Mouse (Mus musculus) cerebellum, adult 2 months (tissue): ENCODE results near the gene Vamp5. TPM values are rescaled to one million over a fixed set of nuclear protein-coding genes. Genes with fewer than 3 reads are reported as not detected.
A peak's percentile ranks its signal among the peaks of the same experiment; 100 is the strongest.

Source experiments
- DNase-seq, 2 experiments: peaks; one replicate each; pipeline ENCODE4 v3.0.0; 2021
- H3K27ac ChIP-seq: fragments of 200-500 bp; 2 replicates; pipeline ENCODE4 v1.5.1; 2012; ENCODE audit warnings: low read length, control low read depth, inconsistent platforms; ENCODE audit not compliant: insufficient read depth
- H3K27me3 ChIP-seq: fragments of 200-500 bp; 2 replicates; pipeline ENCODE4 v1.6.1; 2012; ENCODE audit warnings: inconsistent platforms, mild to moderate bottlenecking, low read length, moderate library complexity; ENCODE audit not compliant: control insufficient read depth, insufficient read depth
- H3K4me1 ChIP-seq: fragments of 200-500 bp; 2 replicates; pipeline ENCODE4 v1.6.1; 2011; ENCODE audit warnings: low read length; ENCODE audit not compliant: control insufficient read depth, insufficient read depth
- H3K4me3 ChIP-seq: fragments of 200-500 bp; replicated peaks from 2 replicates; pipeline ENCODE3; 2011; ENCODE audit warnings: mild to moderate bottlenecking, low read depth, low read length, control low read depth; ENCODE audit not compliant: insufficient read depth
- CTCF ChIP-seq: fragments of 200-500 bp; IDR thresholded peaks from 2 replicates; pipeline ENCODE4 v1.5.1; 2011; ENCODE audit warnings: low read depth, mild to moderate bottlenecking, control low read depth, low read length, moderate library complexity, borderline replicate concordance; ENCODE audit not compliant: insufficient read depth
- POLR2A ChIP-seq: fragments of 200-500 bp; IDR thresholded peaks from 2 replicates; pipeline ENCODE4 v1.6.1; 2011; ENCODE audit warnings: low read length, control low read depth, borderline replicate concordance; ENCODE audit not compliant: insufficient read depth
- WGBS: fragments of 180-500 bp; shearing (Covaris S2); methylation state at CpG from one replicate; pipeline ENCODE4 v1.1.7; 2018; 5-methylcytosine and 5-hydroxymethylcytosine counted together
- polyA plus RNA-seq: library from polyadenylated mRNA; depleted of rRNA; stranded (reverse); fragments of >200 nt; gene quantifications from 2 replicates; pipeline ENCODE4 v1.2.3, GENCODE M21; 2012

The Vamp5 gene
- polyA plus RNA-seq, 1 experiment, result 11.9 TPM

GRCm38 (mm10) chr6:72401875-72402274, 21.6 kb upstream of the Vamp5 start:
- no peak overlapping the region for H3K4me3 ChIP-seq
- no peaks in the 10 kb centered on the region for H3K27me3 ChIP-seq
- TF ChIP-seq POLR2A, result no peak
- TF ChIP-seq CTCF, result peak; percentile 74
- H3K4me1 ChIP-seq, result no peaks in the 10 kb centered on the region
- DNase-seq, result peak; percentile 64 to 75
- WGBS, result 27% methylated on average over 7 of the region's 7 CpGs
- no peak overlapping the region for H3K27ac ChIP-seq

GRCm38 (mm10) chr6:72399967-72400366, 19.7 kb upstream of the Vamp5 start:
- WGBS, result 40% methylated on average over 2 of the region's 2 CpGs

GRCm38 (mm10) chr6:72396837-72397251, 16.6 kb upstream of the Vamp5 start:
- H3K27me3 ChIP-seq, result no peaks in the 10 kb centered on the region
- DNase-seq, result no peak
- TF ChIP-seq CTCF, result no peak
- TF ChIP-seq POLR2A, result no peak
- 84% methylated on average over 10 of the region's 10 CpGs for WGBS
- H3K27ac ChIP-seq, result no peak overlapping the region
- no peaks in the 10 kb centered on the region for H3K4me1 ChIP-seq
- no peak overlapping the region for H3K4me3 ChIP-seq

More at GRCm38 (mm10) chr6:72399967-72400366, 19.7 kb upstream of the Vamp5 start:
- no peak for DNase-seq
- TF ChIP-seq CTCF (no peak), POLR2A (no peak)
- no peaks in the 10 kb centered on the region for H3K27me3 ChIP-seq
- no peaks in the 10 kb centered on the region for H3K4me1 ChIP-seq
- no peak overlapping the region for H3K27ac ChIP-seq
- H3K4me3 ChIP-seq, result no peak overlapping the region

- H3K27ac ChIP-seq, result no peak overlapping the region
- no peaks in the 10 kb centered on the region for H3K27me3 ChIP-seq
- H3K4me3 ChIP-seq, result no peak overlapping the region
- WGBS, result 87% methylated on average over 5 of the region's 5 CpGs
- H3K4me1 ChIP-seq, result 0 out of 2 replicates have a peak, but pooled peaks cover 3% of the 10 kb centered on the region
- no peak for DNase-seq
- TF ChIP-seq POLR2A (no peak), CTCF (no peak)
These were observed 12.1 kb upstream of the Vamp5 start for GRCm38 (mm10) chr6:72392341-72392740.

- Histone ChIP-seq H3K27ac (no peak overlapping the region), H3K4me3 (no peak overlapping the region), H3K4me1 (0 out of 2 replicates have a peak, but pooled peaks cover 3% of the 10 kb centered on the region), H3K27me3 (no peaks in the 10 kb centered on the region)
- DNase-seq, result peak in 1 of 2 experiments; percentile 26
- TF ChIP-seq POLR2A, result no peak
- TF ChIP-seq CTCF, result no peak
- 36% methylated on average over 12 of the region's 12 CpGs for WGBS
These were observed 10.7 kb upstream of the Vamp5 start for GRCm38 (mm10) chr6:72390795-72391521.

GRCm38 (mm10) chr6:72389941-72390771, 9.9 kb upstream of the Vamp5 start, which contains the start of gene Vamp8:
Vamp8 (minus strand) TSS chr6:72390703.
- TF ChIP-seq POLR2A, result peak; percentile 33; the same call in 1 of the 2 replicates
- TF ChIP-seq CTCF, result no peak
- Histone ChIP-seq H3K27ac (peak within 1 kb of the TSS; percentile 70), H3K4me3 (peak within 1 kb of the TSS; percentile 73), H3K27me3 (no peaks in the 10 kb centered on the region), H3K4me1 (0 out of 2 replicates have a peak, but pooled peaks cover 3% of the 10 kb centered on the region)
- DNase-seq, result peak; percentile 66 to 71
- 2% methylated on average over 33 of the region's 33 CpGs for WGBS

- Histone ChIP-seq H3K4me3 (peak overlapping the region; percentile 73), H3K27me3 (no peaks in the 10 kb centered on the region), H3K4me1 (0 out of 2 replicates have a peak, but pooled peaks cover 3% of the 10 kb centered on the region), H3K27ac (peak overlapping the region; percentile 70)
- TF ChIP-seq POLR2A (no peak), CTCF (no peak)
- DNase-seq, result no peak
- 20% methylated on average over 13 of the region's 13 CpGs for WGBS
These were observed 9.2 kb upstream of the Vamp5 start for GRCm38 (mm10) chr6:72389471-72389940.
